Mouse (Mus musculus): ENCODE results near the gene Il18r1.

DNA sequence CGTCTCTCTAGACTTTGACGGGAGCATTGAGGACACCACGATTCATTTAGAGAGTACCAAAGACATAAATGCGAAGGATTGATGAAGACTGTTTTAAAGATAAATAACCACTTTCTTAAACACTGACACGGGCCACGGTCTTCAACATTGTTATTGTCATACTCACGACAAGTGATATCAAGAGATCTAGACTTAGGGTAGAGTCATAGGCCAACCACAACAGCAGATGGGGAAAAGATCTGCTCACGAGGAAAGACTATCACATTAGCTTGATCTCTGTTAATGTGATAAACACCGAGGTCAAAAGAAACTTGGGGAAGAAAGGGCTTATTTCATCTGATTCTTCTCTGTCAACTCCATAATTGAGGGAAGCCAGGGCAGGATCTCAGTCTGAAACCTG, 38.1 kb upstream of the Il18r1 start:
- TF ChIP-seq POLR2A (IDR thresholded peaks at IDR 0.05; ENCODE audit: insufficient read depth, low read depth, low read length) = no peak
- TF ChIP-seq CTCF (IDR thresholded peaks at IDR 0.05) = no peak
